Mouse (Mus musculus): ENCODE data around the gene Myom1.

The Myom1 gene

GRCm38 (mm10) chr17:71062870-71063602 is 60.6 kb downstream of the Myom1 start:
- DNase-seq: no peak

DNA sequence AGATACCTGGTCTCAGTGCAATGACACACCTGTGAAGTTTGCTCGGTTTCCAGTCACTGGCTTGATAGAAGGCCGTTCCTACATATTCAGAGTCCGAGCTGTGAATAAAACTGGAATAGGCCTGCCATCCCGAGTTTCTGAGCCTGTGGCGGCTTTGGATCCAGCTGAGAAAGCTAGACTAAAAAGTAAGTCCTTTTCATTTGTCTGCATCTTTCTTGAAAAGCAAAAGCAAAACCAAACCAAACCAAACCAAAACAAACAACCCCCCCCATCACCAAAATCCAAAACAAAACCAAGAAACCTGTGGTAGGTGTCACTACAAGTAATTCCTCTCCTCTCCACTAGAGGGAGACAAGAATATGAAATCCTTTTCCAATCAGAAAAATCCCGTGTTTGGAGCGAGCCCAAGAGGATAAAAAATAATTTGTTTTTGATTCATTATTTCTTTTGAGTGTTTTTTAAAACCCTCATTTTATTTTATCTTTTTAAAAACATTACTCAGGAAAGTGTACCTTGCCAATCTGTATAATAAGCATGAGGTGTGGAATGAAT is 62.1 kb downstream of the Myom1 start:
- DNase-seq: no peak

DNA sequence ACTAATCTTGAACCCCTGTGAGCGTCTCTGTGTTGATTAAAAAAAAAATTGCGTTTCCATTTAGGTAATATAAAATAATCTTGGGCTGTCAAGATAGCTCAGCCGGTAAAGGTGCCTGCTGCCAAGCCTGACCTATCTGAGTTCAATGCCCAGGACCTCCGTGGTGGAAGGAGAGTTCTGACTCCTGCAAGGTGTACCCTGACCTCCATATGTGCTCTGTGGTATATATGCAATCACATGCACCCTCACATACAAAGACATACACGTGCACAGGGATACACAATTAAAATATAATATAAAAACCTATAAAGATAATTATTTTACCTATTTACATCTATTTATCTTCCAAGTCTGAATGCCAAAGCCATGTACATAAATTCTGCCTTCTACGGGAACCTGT is 62.7 kb downstream of the Myom1 start:
- DNase-seq: no peak

- DNase-seq: no peak
Observed at GRCm38 (mm10) chr17:71069176-71069575, 66.7 kb downstream of the Myom1 start.

DNA sequence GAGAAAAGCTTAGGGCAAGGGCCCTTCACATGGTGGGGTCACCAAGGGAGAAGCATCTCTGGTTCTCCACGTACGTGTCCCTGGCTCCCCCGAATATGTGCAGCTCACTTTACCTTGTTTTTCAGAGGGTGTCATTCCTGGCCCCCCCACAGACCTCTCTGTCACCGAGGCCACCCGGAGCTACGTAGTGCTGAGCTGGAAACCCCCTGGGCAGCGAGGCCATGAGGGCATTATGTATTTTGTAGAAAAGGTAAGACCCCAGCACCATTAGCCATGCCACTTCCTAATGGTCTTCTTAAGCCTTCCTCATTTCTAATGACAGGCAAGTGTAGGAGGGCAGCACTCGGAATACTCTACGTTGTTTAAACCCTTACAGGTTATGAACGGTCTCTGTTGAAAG is 69.5 kb downstream of the Myom1 start:
- no peak for DNase-seq

DNA sequence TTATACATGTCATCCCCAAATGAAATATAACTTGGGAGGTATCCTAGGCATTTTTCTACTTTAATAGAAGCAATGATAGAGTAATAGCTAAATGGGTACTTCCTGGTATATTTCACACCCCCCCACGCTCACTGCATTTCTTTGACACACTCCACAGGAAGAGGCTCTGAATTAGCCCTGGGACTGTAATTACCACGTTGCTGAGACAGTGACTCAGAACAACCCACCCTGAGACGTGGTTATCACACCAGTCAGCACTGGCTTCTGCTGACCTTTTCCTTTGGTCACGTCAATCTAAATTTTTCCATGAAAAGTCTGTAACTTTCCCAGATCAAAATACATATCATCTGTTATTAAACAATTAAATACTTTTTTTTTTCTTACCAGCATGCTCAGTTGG is 72.0 kb downstream of the Myom1 start:
- DNase-seq: no peak

- DNase-seq: no peak
Observed at GRCm38 (mm10) chr17:71081986-71082385, 79.6 kb downstream of the Myom1 start.

GRCm38 (mm10) chr17:71086969-71087368 is 84.5 kb downstream of the Myom1 start:
- no peak for DNase-seq

- DNase-seq: no peak
Observed at GRCm38 (mm10) chr17:71087396-71088153, 85.1 kb downstream of the Myom1 start.

- no peak for DNase-seq
Observed at GRCm38 (mm10) chr17:71088154-71088521, 85.7 kb downstream of the Myom1 start.

DNA sequence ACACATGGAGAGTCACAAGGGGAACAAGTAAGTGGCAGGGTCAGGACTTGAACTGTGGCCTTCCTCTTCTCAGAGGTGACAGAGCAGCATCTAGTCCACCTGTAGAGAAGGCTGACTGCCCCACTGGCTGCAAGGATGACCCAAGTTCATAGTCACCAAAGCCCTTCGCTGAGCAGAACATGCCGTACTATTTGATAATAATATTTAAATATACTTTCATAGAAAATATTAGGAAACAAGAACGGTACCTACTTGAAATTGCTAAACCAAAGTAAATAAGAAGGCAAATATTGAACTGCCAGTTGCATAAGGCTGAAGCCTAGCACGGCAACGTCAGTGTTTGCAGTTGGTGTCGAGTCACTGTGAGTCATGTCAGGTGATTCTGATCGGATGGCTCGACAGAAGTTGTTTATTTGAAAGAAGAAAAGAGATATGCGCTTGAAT is 86.6 kb downstream of the Myom1 start:
- no peak for DNase-seq

- no peak for DNase-seq
Observed at GRCm38 (mm10) chr17:71089781-71090480, 87.5 kb downstream of the Myom1 start.

DNA sequence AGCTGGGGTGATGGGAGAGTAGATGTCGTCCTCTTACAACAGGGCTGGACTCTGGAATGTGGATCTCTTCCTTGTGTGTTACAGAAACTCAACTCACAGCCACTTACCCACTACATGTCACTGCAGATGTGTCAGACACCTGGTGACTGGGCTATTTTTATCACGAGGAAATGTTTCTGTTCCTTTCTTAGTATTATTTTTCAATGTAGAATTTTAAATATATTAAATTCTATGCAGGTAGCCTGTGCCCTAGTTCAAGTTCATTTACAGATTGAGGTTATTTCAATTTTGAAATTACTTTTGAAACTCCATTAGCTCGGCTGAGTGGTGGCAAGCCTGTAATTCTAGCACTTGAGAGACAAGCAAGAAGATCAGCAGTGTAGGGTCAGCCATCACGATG is 88.6 kb downstream of the Myom1 start:
- no peak for DNase-seq

DNA sequence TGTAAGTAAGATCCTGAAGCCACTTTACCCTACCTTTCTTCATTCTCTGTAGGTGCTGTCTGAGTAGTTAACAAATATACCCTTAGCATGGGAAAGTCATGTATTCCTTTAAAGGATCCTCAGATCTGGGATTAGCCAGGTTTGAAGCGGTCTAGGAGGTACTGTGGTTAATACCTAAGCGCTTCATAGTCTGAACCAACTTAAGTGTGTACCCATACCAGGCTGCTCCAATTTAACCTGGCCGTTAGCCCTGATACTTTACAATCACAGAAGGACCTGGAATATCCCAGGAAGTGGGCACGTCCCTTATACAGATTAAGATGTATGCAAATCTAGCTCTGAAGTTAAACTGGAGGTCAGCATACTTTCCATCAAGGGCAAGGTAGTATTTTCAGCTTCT is 89.9 kb downstream of the Myom1 start:
- no peak for DNase-seq

DNA sequence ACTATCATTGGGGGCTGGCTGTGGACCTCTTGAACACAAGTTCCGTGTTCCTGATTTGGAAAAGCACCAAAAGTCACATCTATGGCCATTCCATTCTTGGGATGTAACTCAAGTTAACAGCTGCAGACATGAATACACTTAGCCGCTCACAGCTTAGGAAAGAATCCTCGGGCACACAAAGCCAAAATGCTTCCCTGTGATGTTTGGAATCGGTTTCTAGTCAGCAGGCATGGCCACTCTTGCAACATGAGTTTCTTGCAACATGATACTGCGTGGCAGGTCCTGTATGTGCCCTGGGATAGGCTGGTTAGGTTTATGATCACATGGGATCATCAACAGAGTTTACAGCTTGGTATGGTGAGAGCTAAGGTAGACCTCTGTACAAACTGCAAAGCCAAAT is 91.4 kb downstream of the Myom1 start:
- no peak for DNase-seq

DNA sequence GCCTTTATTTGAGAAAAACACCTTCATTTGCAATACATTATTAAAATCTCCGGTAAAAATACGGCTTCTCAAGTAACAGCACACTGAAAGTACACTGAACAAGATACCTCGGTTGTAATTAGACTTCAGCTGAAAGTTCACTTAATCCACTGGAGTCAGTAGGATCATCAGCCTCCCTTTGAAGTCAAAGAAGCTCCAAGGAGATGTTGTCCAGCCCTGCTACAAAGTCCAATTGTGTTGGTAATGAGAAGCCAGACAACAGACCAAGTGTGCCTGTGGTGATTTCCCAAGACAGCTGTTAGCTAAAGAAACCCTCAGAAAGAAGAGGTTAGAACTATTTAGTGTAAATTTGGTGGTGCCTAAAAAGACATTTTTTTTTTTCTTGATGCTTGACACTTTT is 92.0 kb downstream of the Myom1 start:
- no peak for DNase-seq

GRCm38 (mm10) chr17:71096557-71097208 is 94.2 kb downstream of the Myom1 start:
- DNase-seq: no peak

GRCm38 (mm10) chr17:71097209-71097597 is 94.8 kb downstream of the Myom1 start:
- DNase-seq: no peak

DNA sequence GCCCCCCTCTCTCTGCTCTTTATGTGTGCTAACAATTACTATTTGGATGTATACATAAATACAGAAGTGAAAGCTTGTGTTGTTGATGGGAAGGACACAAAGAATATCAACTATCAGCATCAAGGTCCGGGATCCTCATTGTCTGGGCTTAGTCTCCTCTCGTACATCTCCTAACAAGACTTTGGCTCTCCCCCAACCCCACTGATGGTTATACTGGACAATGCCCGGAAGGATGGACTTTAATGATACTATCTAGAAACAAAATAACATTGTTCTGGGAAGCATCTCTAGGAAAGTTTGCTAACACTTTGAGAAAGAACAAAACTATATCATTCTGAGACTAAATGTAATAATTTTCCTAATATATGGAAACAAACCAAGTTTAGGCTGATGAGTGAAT is 96.2 kb downstream of the Myom1 start:
- DNase-seq: no peak

DNA sequence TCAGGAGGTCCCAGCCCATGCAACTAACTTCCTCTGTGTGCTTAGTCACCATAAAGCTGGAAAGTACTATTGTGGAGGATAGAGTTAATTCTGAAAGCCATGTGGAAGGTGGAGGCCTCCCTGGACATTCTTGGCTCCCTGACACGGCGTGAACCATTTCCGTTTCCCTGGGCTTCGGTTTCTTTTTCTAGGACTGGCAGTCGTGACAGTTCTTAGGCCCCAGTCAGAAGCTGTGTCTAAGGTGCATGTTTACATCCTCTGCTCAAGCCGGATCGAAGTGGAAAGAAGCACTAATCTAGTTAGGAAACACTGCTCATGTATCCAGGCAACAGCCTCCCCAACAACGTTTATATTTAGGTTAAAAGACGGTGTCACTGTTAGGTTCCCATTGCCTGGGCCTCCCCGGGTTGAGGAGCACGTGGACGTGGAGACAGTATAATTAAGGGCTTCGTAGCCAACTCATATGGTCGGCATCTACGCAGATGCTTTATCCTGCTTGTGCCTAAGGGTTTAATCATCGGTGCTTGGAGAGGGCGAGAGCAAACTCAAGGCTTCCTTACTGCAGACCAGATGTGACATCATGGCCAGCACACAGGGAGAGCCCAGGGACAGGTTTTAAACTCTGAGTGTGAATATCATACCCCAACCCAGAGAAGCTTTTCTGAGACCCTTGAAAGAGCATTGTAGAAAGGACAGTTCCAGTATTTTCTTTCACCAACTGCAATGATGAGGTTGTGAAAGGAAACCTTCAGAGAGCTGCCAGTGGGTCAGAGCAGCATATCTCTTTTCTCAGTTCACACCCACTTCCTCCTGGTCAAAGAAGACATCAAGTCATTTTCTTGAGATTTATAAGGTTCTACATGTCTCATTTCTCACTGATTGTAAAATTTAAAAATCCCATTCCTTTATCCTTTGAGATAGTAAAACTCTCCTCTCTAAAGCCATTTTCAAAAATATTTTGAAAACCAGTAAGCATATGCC is 100.4 kb downstream of the Myom1 start:
- no peak for DNase-seq

- no peak for DNase-seq
Observed at GRCm38 (mm10) chr17:71105297-71105696, 102.9 kb downstream of the Myom1 start.

- no peak for DNase-seq
Observed at GRCm38 (mm10) chr17:71106250-71106649, 103.8 kb downstream of the Myom1 start.

All from cerebellum, adult 9-11 months (tissue).